ENCODE assay signal across 8 mouse cellular contexts in the genomic region with DNA sequence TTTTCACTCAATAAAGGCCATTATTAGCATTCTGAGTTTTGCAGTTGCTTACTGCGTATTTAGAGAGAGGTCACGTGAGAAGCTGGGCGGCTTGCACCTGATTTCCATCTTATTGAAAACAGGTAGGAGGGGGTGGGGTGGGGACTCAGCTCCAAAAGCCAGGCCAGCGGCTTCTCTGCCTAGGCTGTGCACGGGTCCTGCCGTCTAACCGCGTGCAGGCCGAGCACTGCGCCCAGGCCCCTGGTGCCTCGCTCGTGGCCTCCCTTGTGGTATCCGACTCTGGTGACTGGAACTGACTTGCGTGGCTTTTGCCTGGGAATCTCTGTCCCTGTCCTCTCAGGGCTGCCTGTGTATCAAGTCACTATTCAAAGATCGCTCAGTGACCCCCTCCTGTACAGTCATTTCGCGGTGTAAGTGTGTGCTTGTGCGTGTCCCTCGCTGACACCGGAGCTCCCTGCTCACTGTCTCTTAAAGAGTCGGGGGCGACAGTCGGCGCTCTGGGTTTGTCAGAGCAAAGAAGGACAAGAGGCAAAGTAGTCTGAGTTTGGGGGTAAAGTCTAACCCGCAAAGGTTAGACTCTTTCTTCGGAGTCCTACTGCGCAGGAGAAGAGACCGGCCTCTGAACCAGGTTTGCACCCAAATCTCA. TPM values are rescaled to one million over a fixed set of nuclear protein-coding genes. Genes with fewer than 3 reads are reported as not detected.
DNase-seq lines count a peak whose midpoint lies in the region; ATAC-seq and TF ChIP-seq lines count a peak whose summit lies in the region.

No protein-coding gene starts in this region.

- WGBS in forebrain, embryonic 15.5 days: under 1% methylated on average over 28 of the region's 28 CpGs
- 5% methylated on average over 28 of the region's 28 CpGs for WGBS in intestine, postnatal 0 days
- 5% methylated on average over 28 of the region's 28 CpGs for WGBS in liver, embryonic 13.5 days (ENCODE audit: insufficient replicate concordance)

- peaks cover 35% of the 10 kb centered on the region for H3K27me3 ChIP-seq in forebrain, embryonic 15.5 days
- H3K27me3 ChIP-seq in intestine, postnatal 0 days (replicated peaks; ENCODE audit: control insufficient read depth, insufficient read depth, low read length): peaks cover 34% of the 10 kb centered on the region
- H3K27me3 ChIP-seq in liver, embryonic 13.5 days: peaks cover 67% of the 10 kb centered on the region

- H3K9me3 ChIP-seq in forebrain, embryonic 15.5 days: no peaks in the 10 kb centered on the region
- H3K9me3 ChIP-seq in intestine, postnatal 0 days (ENCODE audit: control insufficient read depth): no peaks in the 10 kb centered on the region
- no peaks in the 10 kb centered on the region for H3K9me3 ChIP-seq in liver, embryonic 13.5 days (replicated peaks)

- peak overlapping the region; percentile 67 for H3K4me3 ChIP-seq in forebrain, embryonic 15.5 days
- H3K4me3 ChIP-seq in intestine, postnatal 0 days (ENCODE audit: low read depth, low read length): peak overlapping the region; percentile 62
- H3K4me3 ChIP-seq in liver, embryonic 13.5 days (replicated peaks): peak overlapping the region; percentile 63

- peak overlapping the region; percentile 55 for H3K9ac ChIP-seq in forebrain, embryonic 15.5 days (replicated peaks)
- H3K9ac ChIP-seq in intestine, postnatal 0 days (ENCODE audit: low read depth, low read length): peak overlapping the region; percentile 55
- H3K9ac ChIP-seq in liver, embryonic 13.5 days: peak overlapping the region; percentile 70

- H3K4me1 ChIP-seq in forebrain, embryonic 15.5 days: peaks cover 39% of the 10 kb centered on the region
- H3K4me1 ChIP-seq in intestine, postnatal 0 days (replicated peaks; ENCODE audit: control insufficient read depth, insufficient read depth, low read length): no peaks in the 10 kb centered on the region
- peaks cover 12% of the 10 kb centered on the region for H3K4me1 ChIP-seq in liver, embryonic 13.5 days (replicated peaks)

- peak overlapping the region; percentile 58 for H3K4me2 ChIP-seq in forebrain, embryonic 15.5 days (replicated peaks)
- peak overlapping the region; percentile 84 for H3K4me2 ChIP-seq in intestine, postnatal 0 days (replicated peaks; ENCODE audit: low read depth)
- H3K4me2 ChIP-seq in liver, embryonic 13.5 days: peak overlapping the region; percentile 83

- peak; percentile 36 for ATAC-seq in forebrain, embryonic 15.5 days (replicated peaks)
- ATAC-seq in intestine, postnatal 0 days: peak; percentile 40
- ATAC-seq in liver, embryonic 13.5 days (ENCODE audit: low read depth): peak; percentile 3; the same call in 1 of the 2 replicates

- peak; percentile 52 for DNase-seq in thymus, postnatal 14 days
- DNase-seq in thymus, postnatal 0 days (ENCODE audit: low spot score): no peak
- DNase-seq in cerebellum, adult 11 months: peak; percentile 56
- no peak for DNase-seq in liver, embryonic 13.5 days
- peak; percentile 29 to 34 for DNase-seq in natural killer cell, adult 2 months (ENCODE audit: low spot score in 2 of 2)
- DNase-seq in right cerebral cortex, postnatal 36 days (ENCODE audit: low spot score in 2 of 2): no peak

- H3K36me3 ChIP-seq in forebrain, embryonic 15.5 days: no peaks in the 10 kb centered on the region
- H3K36me3 ChIP-seq in intestine, postnatal 0 days (ENCODE audit: control insufficient read depth, insufficient read depth): no peaks in the 10 kb centered on the region
- no peaks in the 10 kb centered on the region for H3K36me3 ChIP-seq in liver, embryonic 13.5 days

- TF ChIP-seq CTCF in intestine, postnatal 0 days (IDR thresholded peaks at IDR 0.05; ENCODE audit: low read depth): no peak

- H3K27ac ChIP-seq in forebrain, embryonic 15.5 days (replicated peaks): peak overlapping the region; percentile 68
- peak overlapping the region; percentile 85 for H3K27ac ChIP-seq in intestine, postnatal 0 days (ENCODE audit: low read depth, low read length)
- H3K27ac ChIP-seq in liver, embryonic 13.5 days: peak overlapping the region; percentile 59

RNA-seq across cellular contexts. Expression of gene Skor1, which starts 16.7 kb away (rescaled TPM):
- 0.10 TPM in 1 of 2 replicates, not detected in the other for polyA plus RNA-seq in thymus, postnatal 0 days (2015; fragmentation: Nextera tagmentation; extraction: Ambion mirVana)
- 0.36 and 0.61 TPM in 2 replicates for polyA plus RNA-seq in forebrain, embryonic 15.5 days (2015; fragmentation: Nextera tagmentation; extraction: Ambion mirVana)
- not detected in 2 replicates for polyA plus RNA-seq in intestine, postnatal 0 days (2015; fragmentation: Nextera tagmentation; extraction: Ambion mirVana)
- polyA plus RNA-seq in liver, embryonic 13.5 days (2015; fragmentation: Nextera tagmentation; extraction: Ambion mirVana): not detected in 2 replicates

Comparison
In these comparisons a context has a peak if more than half of its experiments do, and no peak if none do; other contexts are left out.
1. DNase-seq: peak in thymus, postnatal 14 days (single experiment), cerebellum, adult 11 months (single experiment) and natural killer cell, adult 2 months (2 of 2); none in thymus, postnatal 0 days (single experiment), liver, embryonic 13.5 days (single experiment) and right cerebral cortex, postnatal 36 days (0 of 2).
2. Peak in every context shown above with its lines, with median percentiles within 50 percentile points of each other: ATAC-seq, H3K27ac ChIP-seq, H3K4me2 ChIP-seq, H3K4me3 ChIP-seq and H3K9ac ChIP-seq.